Mouse (Mus musculus): ENCODE results near the gene Rab8a. TPM values are rescaled to one million over a fixed set of nuclear protein-coding genes. Genes with fewer than 3 reads are reported as not detected.

Rab8a gene
- polyA plus RNA-seq, 1 experiment from 2014 or later: 94.2 TPM

- no peak within 1 kb of the TSS for H3K27ac ChIP-seq (ENCODE audit: low read depth, low read length)
- no peak within 1 kb of the TSS for H3K9ac ChIP-seq (ENCODE audit: low read depth, low read length)
- WGBS: 76% methylated on average over 4 of the region's 4 CpGs
- H3K4me2 ChIP-seq (replicated peaks; ENCODE audit: low read depth, low read length): no peak within 1 kb of the TSS
- ATAC-seq (ENCODE audit: low FRiP score): no peak
- no peaks in the 10 kb centered on the region for H3K9me3 ChIP-seq (ENCODE audit: control insufficient read depth, low read length)
- no peaks in the 10 kb centered on the region for H3K27me3 ChIP-seq (ENCODE audit: control insufficient read depth, insufficient read depth, low read length)
- no peaks in the 10 kb centered on the region for H3K4me1 ChIP-seq (replicated peaks; ENCODE audit: control insufficient read depth, insufficient read depth, low read length)
- no peak for DNase-seq (ENCODE audit: low spot score)
- H3K36me3 ChIP-seq (ENCODE audit: control insufficient read depth, insufficient read depth, low read length): no peaks in the 10 kb centered on the region
- H3K4me3 ChIP-seq (ENCODE audit: low read depth, low read length): no peak within 1 kb of the TSS
Measured at GRCm38 (mm10) chr8:72212751-72213150, 51.8 kb downstream of the Rab8a start, which contains the start of gene Cib3. TSS of gene Cib3 (minus strand) at chr8:72212837.

- DNase-seq (ENCODE audit: low spot score): no peak
- WGBS: 74% methylated on average over 4 of the region's 4 CpGs
Measured at GRCm38 (mm10) chr8:72213536-72213935, 52.5 kb downstream of the Rab8a start, which contains the start of gene Gm11034. TSS of gene Gm11034 (minus strand) at chr8:72213636.

GRCm38 (mm10) chr8:72215060-72215459 lies 54.1 kb downstream of the Rab8a start:
- Histone ChIP-seq H3K27me3 (ENCODE audit: control insufficient read depth, insufficient read depth, low read length) (no peaks in the 10 kb centered on the region), H3K27ac (ENCODE audit: low read depth, low read length) (no peak overlapping the region), H3K4me2 (replicated peaks; ENCODE audit: low read depth, low read length) (no peak overlapping the region), H3K4me3 (ENCODE audit: low read depth, low read length) (no peak overlapping the region), H3K36me3 (ENCODE audit: control insufficient read depth, insufficient read depth, low read length) (no peaks in the 10 kb centered on the region), H3K9me3 (ENCODE audit: control insufficient read depth, low read length) (no peaks in the 10 kb centered on the region), H3K9ac (ENCODE audit: low read depth, low read length) (no peak overlapping the region), H3K4me1 (replicated peaks; ENCODE audit: control insufficient read depth, insufficient read depth, low read length) (no peaks in the 10 kb centered on the region)
- WGBS: 43% methylated on average over 2 of the region's 2 CpGs
- DNase-seq (ENCODE audit: low spot score) (no peak), ATAC-seq (ENCODE audit: low FRiP score) (no peak)

More at GRCm38 (mm10) chr8:72213536-72213935, 52.5 kb downstream of the Rab8a start, which contains the start of gene Gm11034:
- H3K4me3 ChIP-seq (ENCODE audit: low read depth, low read length): no peak within 1 kb of the TSS
- ATAC-seq (ENCODE audit: low FRiP score): no peak
- H3K4me2 ChIP-seq (replicated peaks; ENCODE audit: low read depth, low read length): no peak within 1 kb of the TSS
- H3K36me3 ChIP-seq (ENCODE audit: control insufficient read depth, insufficient read depth, low read length): no peaks in the 10 kb centered on the region
- no peaks in the 10 kb centered on the region for H3K27me3 ChIP-seq (ENCODE audit: control insufficient read depth, insufficient read depth, low read length)
- H3K9ac ChIP-seq (ENCODE audit: low read depth, low read length): no peak within 1 kb of the TSS
- H3K9me3 ChIP-seq (ENCODE audit: control insufficient read depth, low read length): no peaks in the 10 kb centered on the region
- no peaks in the 10 kb centered on the region for H3K4me1 ChIP-seq (replicated peaks; ENCODE audit: control insufficient read depth, insufficient read depth, low read length)
- no peak within 1 kb of the TSS for H3K27ac ChIP-seq (ENCODE audit: low read depth, low read length)

GRCm38 (mm10) chr8:72215871-72216270 lies 54.9 kb downstream of the Rab8a start:
- H3K4me2 ChIP-seq (replicated peaks; ENCODE audit: low read depth, low read length): no peak overlapping the region
- DNase-seq (ENCODE audit: low spot score) (no peak), ATAC-seq (ENCODE audit: low FRiP score) (no peak)
- no peaks in the 10 kb centered on the region for H3K27me3 ChIP-seq (ENCODE audit: control insufficient read depth, insufficient read depth, low read length)
- no peak overlapping the region for H3K4me3 ChIP-seq (ENCODE audit: low read depth, low read length)
- no peak overlapping the region for H3K9ac ChIP-seq (ENCODE audit: low read depth, low read length)
- WGBS: 53% methylated on average over 1 of the region's 1 CpGs
- H3K9me3 ChIP-seq (ENCODE audit: control insufficient read depth, low read length): no peaks in the 10 kb centered on the region
- H3K36me3 ChIP-seq (ENCODE audit: control insufficient read depth, insufficient read depth, low read length): no peaks in the 10 kb centered on the region
- no peak overlapping the region for H3K27ac ChIP-seq (ENCODE audit: low read depth, low read length)
- H3K4me1 ChIP-seq (replicated peaks; ENCODE audit: control insufficient read depth, insufficient read depth, low read length): no peaks in the 10 kb centered on the region

GRCm38 (mm10) chr8:72218781-72219540 lies 58.0 kb downstream of the Rab8a start:
- H3K27ac ChIP-seq (ENCODE audit: low read depth, low read length): no peak overlapping the region
- H3K4me1 ChIP-seq (replicated peaks; ENCODE audit: control insufficient read depth, insufficient read depth, low read length): no peaks in the 10 kb centered on the region; the same call in 1 of the 2 replicates
- peak overlapping the region; percentile 71; the same call in 1 of the 2 replicates for H3K4me3 ChIP-seq (ENCODE audit: low read depth, low read length)
- WGBS: 84% methylated on average over 9 of the region's 10 CpGs
- peak overlapping the region; percentile 48; the same call in 1 of the 2 replicates for H3K4me2 ChIP-seq (replicated peaks; ENCODE audit: low read depth, low read length)
- H3K9me3 ChIP-seq (ENCODE audit: control insufficient read depth, low read length): no peaks in the 10 kb centered on the region
- DNase-seq (ENCODE audit: low spot score): no peak
- H3K27me3 ChIP-seq (ENCODE audit: control insufficient read depth, insufficient read depth, low read length): no peaks in the 10 kb centered on the region
- no peak overlapping the region for H3K9ac ChIP-seq (ENCODE audit: low read depth, low read length)
- H3K36me3 ChIP-seq (ENCODE audit: control insufficient read depth, insufficient read depth, low read length): peaks cover 5% of the 10 kb centered on the region
- peak; percentile 44 for ATAC-seq (ENCODE audit: low FRiP score)

GRCm38 (mm10) chr8:72219541-72220363 lies 58.8 kb downstream of the Rab8a start, which contains the start of gene Fam32a:
TSS of gene Fam32a (plus strand) at chr8:72219730.
- peaks cover 5% of the 10 kb centered on the region for H3K36me3 ChIP-seq (ENCODE audit: control insufficient read depth, insufficient read depth, low read length)
- H3K4me1 ChIP-seq (replicated peaks; ENCODE audit: control insufficient read depth, insufficient read depth, low read length): no peaks in the 10 kb centered on the region; the same call in 1 of the 2 replicates
- no peaks in the 10 kb centered on the region for H3K27me3 ChIP-seq (ENCODE audit: control insufficient read depth, insufficient read depth, low read length)
- 11% methylated on average over 39 of the region's 39 CpGs for WGBS
- DNase-seq (ENCODE audit: low spot score): peak; percentile 94
- H3K27ac ChIP-seq (ENCODE audit: low read depth, low read length): 0 out of 2 replicates have a peak within 1 kb of the TSS, but pooled peaks have one; percentile 17
- H3K9ac ChIP-seq (ENCODE audit: low read depth, low read length): peak within 1 kb of the TSS; percentile 72
- peak within 1 kb of the TSS; percentile 48 for H3K4me2 ChIP-seq (replicated peaks; ENCODE audit: low read depth, low read length)
- H3K4me3 ChIP-seq (ENCODE audit: low read depth, low read length): peak within 1 kb of the TSS; percentile 71
- H3K9me3 ChIP-seq (ENCODE audit: control insufficient read depth, low read length): no peaks in the 10 kb centered on the region
- ATAC-seq (ENCODE audit: low FRiP score): peak; percentile 99

- DNase-seq (ENCODE audit: low spot score): no peak
- Histone ChIP-seq H3K4me3 (ENCODE audit: low read depth, low read length) (peak overlapping the region; percentile 71), H3K9ac (ENCODE audit: low read depth, low read length) (no peak overlapping the region), H3K9me3 (ENCODE audit: control insufficient read depth, low read length) (no peaks in the 10 kb centered on the region), H3K27ac (ENCODE audit: low read depth, low read length) (no peak overlapping the region), H3K36me3 (ENCODE audit: control insufficient read depth, insufficient read depth, low read length) (peaks cover 5% of the 10 kb centered on the region), H3K27me3 (ENCODE audit: control insufficient read depth, insufficient read depth, low read length) (no peaks in the 10 kb centered on the region), H3K4me2 (replicated peaks; ENCODE audit: low read depth, low read length) (peak overlapping the region; percentile 48), H3K4me1 (replicated peaks; ENCODE audit: control insufficient read depth, insufficient read depth, low read length) (no peaks in the 10 kb centered on the region; the same call in 1 of the 2 replicates)
- 84% methylated on average over 4 of the region's 4 CpGs for WGBS
- ATAC-seq (ENCODE audit: low FRiP score): no peak
Measured at GRCm38 (mm10) chr8:72220758-72221157, 59.8 kb downstream of the Rab8a start.

- H3K4me1 ChIP-seq (replicated peaks; ENCODE audit: control insufficient read depth, insufficient read depth, low read length): no peaks in the 10 kb centered on the region; the same call in 1 of the 2 replicates
- H3K27ac ChIP-seq (ENCODE audit: low read depth, low read length): no peak overlapping the region
- no peak overlapping the region for H3K4me3 ChIP-seq (ENCODE audit: low read depth, low read length)
- 95% methylated on average over 5 of the region's 5 CpGs for WGBS
- H3K9me3 ChIP-seq (ENCODE audit: control insufficient read depth, low read length): no peaks in the 10 kb centered on the region
- no peak overlapping the region for H3K9ac ChIP-seq (ENCODE audit: low read depth, low read length)
- peaks cover 5% of the 10 kb centered on the region for H3K36me3 ChIP-seq (ENCODE audit: control insufficient read depth, insufficient read depth, low read length)
- ATAC-seq (ENCODE audit: low FRiP score) (no peak), DNase-seq (ENCODE audit: low spot score) (no peak)
- no peak overlapping the region for H3K4me2 ChIP-seq (replicated peaks; ENCODE audit: low read depth, low read length)
- H3K27me3 ChIP-seq (ENCODE audit: control insufficient read depth, insufficient read depth, low read length): no peaks in the 10 kb centered on the region
Measured at GRCm38 (mm10) chr8:72222656-72223055, 61.7 kb downstream of the Rab8a start.
